Mouse (Mus musculus): ENCODE results near the gene Csnk1g1. TPM values are rescaled to one million over a fixed set of nuclear protein-coding genes. Genes with fewer than 3 reads are reported as not detected.

Csnk1g1 gene
- polyA plus RNA-seq, 1 experiment from 2014 or later = 8.4 TPM

DNA sequence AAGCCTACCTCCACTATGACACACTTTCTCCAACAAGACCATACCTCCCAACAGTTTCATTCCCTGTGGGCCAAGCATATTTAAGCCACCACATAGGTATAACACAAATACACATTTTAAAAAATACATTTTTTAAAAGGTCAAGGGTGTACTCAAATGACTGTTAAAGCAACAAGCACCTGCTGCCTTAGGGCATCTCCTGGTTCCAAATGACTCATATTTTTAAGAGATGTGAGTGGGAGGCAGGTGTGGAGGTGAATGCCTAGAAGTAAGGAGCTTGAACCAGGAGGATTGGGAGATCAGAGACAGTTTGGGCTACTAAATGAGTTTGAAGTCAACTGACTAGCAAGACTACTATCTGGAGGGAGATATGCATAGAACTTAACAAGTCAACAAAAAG is 21.1 kb downstream of the Csnk1g1 start:
- no peak for TF ChIP-seq CTCF (IDR thresholded peaks at IDR 0.05)
- no peak for TF ChIP-seq EP300 (IDR thresholded peaks at IDR 0.05)
- ATAC-seq = no peak

DNA sequence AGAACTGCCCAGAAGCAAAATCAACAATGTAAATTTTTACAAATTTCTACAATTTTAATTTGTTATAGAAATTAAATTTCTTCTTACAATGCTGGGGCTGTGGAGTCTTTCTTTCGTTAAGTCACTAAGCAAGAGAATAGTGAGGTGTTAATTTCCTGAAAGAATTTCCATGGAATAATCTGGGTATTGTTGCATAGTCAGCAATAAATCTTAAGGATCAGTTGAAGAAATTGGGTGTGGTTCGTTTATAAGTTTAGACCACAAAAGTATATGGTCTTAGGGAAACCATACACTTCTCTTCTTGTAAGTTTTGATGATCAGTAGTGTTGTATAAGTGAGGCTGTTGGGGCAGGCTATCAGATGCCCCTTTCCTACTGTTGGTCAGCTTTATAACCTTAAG is 28.8 kb downstream of the Csnk1g1 start:
- no peak for ATAC-seq
- Histone ChIP-seq H3K4me3 (ENCODE audit: low read depth, low read length) (no peak overlapping the region), H3K27ac (ENCODE audit: low read length) (no peak overlapping the region), H3K9me3 (ENCODE audit: low read length) (no peaks in the 10 kb centered on the region), H3K36me3 (ENCODE audit: insufficient read depth, low read length) (no peaks in the 10 kb centered on the region), H3K9ac (replicated peaks; ENCODE audit: low read depth) (no peak overlapping the region), H3K27me3 (replicated peaks; ENCODE audit: insufficient read depth, low read length) (no peaks in the 10 kb centered on the region), H3K4me1 (ENCODE audit: insufficient read depth, low read depth, low read length) (no peaks in the 10 kb centered on the region), H3K4me2 (replicated peaks; ENCODE audit: low read depth, low read length) (no peak overlapping the region)
- WGBS = 92% methylated on average over 2 of the region's 2 CpGs
- TF ChIP-seq CTCF (IDR thresholded peaks at IDR 0.05) (no peak), EP300 (IDR thresholded peaks at IDR 0.05) (no peak)
- DNase-seq (ENCODE audit: low spot score) = no peak

More for the DNA sequence above, 21.1 kb downstream of the Csnk1g1 start:
- Histone ChIP-seq H3K4me3 (ENCODE audit: low read depth, low read length) (no peak overlapping the region), H3K4me1 (ENCODE audit: insufficient read depth, low read depth, low read length) (no peaks in the 10 kb centered on the region), H3K4me2 (replicated peaks; ENCODE audit: low read depth, low read length) (no peak overlapping the region), H3K27ac (ENCODE audit: low read length) (no peak overlapping the region), H3K9me3 (ENCODE audit: low read length) (no peaks in the 10 kb centered on the region), H3K27me3 (replicated peaks; ENCODE audit: insufficient read depth, low read length) (no peaks in the 10 kb centered on the region), H3K36me3 (ENCODE audit: insufficient read depth, low read length) (no peaks in the 10 kb centered on the region), H3K9ac (replicated peaks; ENCODE audit: low read depth) (no peak overlapping the region)
- DNase-seq (ENCODE audit: low spot score) = peak; percentile 45

DNA sequence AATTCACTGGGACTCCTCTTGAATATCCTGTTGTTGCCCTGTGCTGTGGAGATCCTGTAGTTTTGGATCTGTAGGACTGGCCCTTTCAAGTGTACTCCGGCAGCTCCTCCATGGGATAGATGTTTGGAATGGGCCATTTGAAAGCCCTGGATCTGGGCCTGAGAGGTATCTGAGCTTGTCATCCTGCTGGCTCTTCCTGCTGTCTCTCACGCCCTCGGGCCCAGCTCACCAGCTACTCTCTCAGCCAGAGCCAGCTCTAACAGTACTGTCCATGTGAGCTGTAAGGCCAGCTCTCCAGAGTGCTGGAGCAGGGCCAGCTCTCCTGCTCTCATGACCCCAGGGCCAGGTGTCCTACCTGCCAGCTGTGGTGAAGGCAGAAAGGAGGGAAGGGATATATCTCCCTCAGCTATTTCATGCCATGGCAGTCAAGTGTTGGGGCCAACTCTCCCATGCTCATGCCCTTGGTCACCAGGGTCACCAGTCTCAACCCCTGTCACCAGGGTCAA is 42.4 kb downstream of the Csnk1g1 start:
- Histone ChIP-seq H3K9me3 (ENCODE audit: low read length) (no peaks in the 10 kb centered on the region), H3K4me1 (ENCODE audit: insufficient read depth, low read depth, low read length) (no peaks in the 10 kb centered on the region), H3K36me3 (ENCODE audit: insufficient read depth, low read length) (peaks cover 3% of the 10 kb centered on the region; the same call in 1 of the 2 replicates), H3K9ac (replicated peaks; ENCODE audit: low read depth) (no peak overlapping the region), H3K27me3 (replicated peaks; ENCODE audit: insufficient read depth, low read length) (no peaks in the 10 kb centered on the region), H3K4me2 (replicated peaks; ENCODE audit: low read depth, low read length) (no peak overlapping the region), H3K4me3 (ENCODE audit: low read depth, low read length) (no peak overlapping the region), H3K27ac (ENCODE audit: low read length) (no peak overlapping the region)
- TF ChIP-seq CTCF (IDR thresholded peaks at IDR 0.05) (no peak), EP300 (IDR thresholded peaks at IDR 0.05) (no peak)
- ATAC-seq = no peak
- no peak for DNase-seq (ENCODE audit: low spot score)
- WGBS = 80% methylated on average over 3 of the region's 3 CpGs

DNA sequence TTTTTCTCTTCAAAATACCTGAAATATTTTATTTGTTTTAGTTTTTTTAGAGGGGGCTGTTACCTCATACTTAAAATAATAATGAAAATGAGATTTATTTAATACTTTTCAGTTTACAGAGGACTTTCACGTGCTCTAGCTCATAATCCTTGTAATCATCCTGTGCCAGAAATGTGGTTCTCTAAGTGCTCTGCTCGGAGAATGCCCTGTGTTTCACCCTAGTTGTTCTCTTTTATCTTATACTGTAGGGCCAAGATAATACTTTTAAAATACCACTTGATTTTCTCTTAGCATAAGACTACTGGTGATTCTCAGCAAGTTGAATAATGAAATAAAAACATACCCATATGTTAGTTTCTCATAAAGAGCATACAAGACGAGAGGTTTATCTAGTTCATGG is 61.3 kb downstream of the Csnk1g1 start:
- H3K27ac ChIP-seq (ENCODE audit: low read length) = no peak overlapping the region
- no peaks in the 10 kb centered on the region for H3K27me3 ChIP-seq (replicated peaks; ENCODE audit: insufficient read depth, low read length)
- ATAC-seq = no peak
- H3K4me3 ChIP-seq (ENCODE audit: low read depth, low read length) = no peak overlapping the region
- H3K36me3 ChIP-seq (ENCODE audit: insufficient read depth, low read length) = no peaks in the 10 kb centered on the region
- no peaks in the 10 kb centered on the region for H3K9me3 ChIP-seq (ENCODE audit: low read length)
- H3K4me1 ChIP-seq (ENCODE audit: insufficient read depth, low read depth, low read length) = no peaks in the 10 kb centered on the region
- no peak for DNase-seq (ENCODE audit: low spot score)
- H3K9ac ChIP-seq (replicated peaks; ENCODE audit: low read depth) = no peak overlapping the region
- WGBS = 59% methylated on average over 3 of the region's 3 CpGs
- TF ChIP-seq EP300 (IDR thresholded peaks at IDR 0.05) (no peak), CTCF (IDR thresholded peaks at IDR 0.05) (no peak)
- H3K4me2 ChIP-seq (replicated peaks; ENCODE audit: low read depth, low read length) = no peak overlapping the region

DNA sequence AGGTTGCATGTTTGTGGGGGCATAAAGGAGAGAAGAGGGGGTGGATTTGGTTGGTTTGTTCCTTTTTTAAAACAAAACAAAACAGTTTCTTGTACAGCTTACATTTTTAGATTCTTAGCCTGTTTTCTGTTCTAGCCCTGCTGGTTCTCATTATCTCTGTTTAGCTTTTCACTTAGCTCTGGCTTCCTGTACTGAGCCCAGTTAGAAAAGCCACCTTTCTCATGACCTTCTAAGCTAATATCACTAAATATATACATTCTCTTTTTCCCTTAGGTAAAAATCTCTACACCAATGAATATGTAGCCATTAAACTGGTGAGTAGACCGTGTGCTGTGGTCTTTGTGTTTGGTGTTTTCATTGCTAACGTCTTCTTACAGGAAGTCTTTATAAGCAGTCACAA is 64.5 kb downstream of the Csnk1g1 start:
- 57% methylated on average over 2 of the region's 2 CpGs for WGBS
- Histone ChIP-seq H3K9ac (replicated peaks; ENCODE audit: low read depth) (no peak overlapping the region), H3K4me3 (ENCODE audit: low read depth, low read length) (no peak overlapping the region), H3K4me1 (ENCODE audit: insufficient read depth, low read depth, low read length) (no peaks in the 10 kb centered on the region), H3K36me3 (ENCODE audit: insufficient read depth, low read length) (no peaks in the 10 kb centered on the region), H3K4me2 (replicated peaks; ENCODE audit: low read depth, low read length) (no peak overlapping the region), H3K9me3 (ENCODE audit: low read length) (no peaks in the 10 kb centered on the region), H3K27ac (ENCODE audit: low read length) (0 out of 2 replicates have a peak overlapping the region, but pooled peaks have one; percentile 14), H3K27me3 (replicated peaks; ENCODE audit: insufficient read depth, low read length) (no peaks in the 10 kb centered on the region)
- DNase-seq (ENCODE audit: low spot score) = no peak
- TF ChIP-seq CTCF (IDR thresholded peaks at IDR 0.05) (no peak), EP300 (IDR thresholded peaks at IDR 0.05) (no peak)
- no peak for ATAC-seq

DNA sequence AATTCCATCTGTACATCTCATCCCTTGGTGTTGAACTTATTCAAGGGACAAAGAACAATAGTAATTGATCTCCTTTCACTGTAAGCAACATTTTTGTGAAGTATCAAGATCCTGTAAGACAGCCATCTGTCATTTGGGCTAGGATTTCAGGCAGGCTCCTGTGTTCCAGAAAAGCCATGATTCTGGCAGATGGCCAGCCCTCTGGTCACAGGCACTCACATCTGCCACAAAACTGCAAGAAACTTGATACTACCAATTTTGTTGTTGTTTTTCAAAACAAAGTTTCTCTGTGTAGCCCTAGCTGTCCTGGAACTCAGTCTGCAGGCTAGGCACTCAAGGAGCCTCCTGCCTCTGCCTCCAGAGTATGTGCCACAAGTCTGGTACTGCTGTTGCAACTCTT is 67.2 kb downstream of the Csnk1g1 start:
- no peak for DNase-seq (ENCODE audit: low spot score)

DNA sequence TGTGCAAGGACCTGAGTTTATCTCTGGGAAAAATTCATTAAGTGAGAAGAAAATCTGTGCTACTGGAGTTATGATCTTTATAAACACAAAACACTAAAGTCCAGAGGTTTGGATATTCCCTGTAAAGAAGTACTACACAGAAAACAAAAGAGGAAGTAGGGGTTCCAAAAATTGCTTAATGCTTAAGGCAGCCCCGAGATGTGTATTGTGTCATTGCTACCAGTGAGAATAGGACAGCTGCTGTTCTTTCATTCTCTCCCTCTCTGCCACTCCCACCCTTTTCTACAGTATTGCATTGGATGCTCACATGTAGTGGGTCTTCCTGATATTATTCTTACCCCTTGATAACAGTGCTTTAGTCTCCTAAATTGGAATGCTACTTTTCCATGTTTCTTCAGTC is 74.1 kb downstream of the Csnk1g1 start:
- Histone ChIP-seq H3K27me3 (replicated peaks; ENCODE audit: insufficient read depth, low read length) (no peaks in the 10 kb centered on the region), H3K27ac (ENCODE audit: low read length) (no peak overlapping the region), H3K36me3 (ENCODE audit: insufficient read depth, low read length) (no peaks in the 10 kb centered on the region), H3K4me2 (replicated peaks; ENCODE audit: low read depth, low read length) (no peak overlapping the region), H3K4me3 (ENCODE audit: low read depth, low read length) (no peak overlapping the region), H3K9me3 (ENCODE audit: low read length) (no peaks in the 10 kb centered on the region), H3K4me1 (ENCODE audit: insufficient read depth, low read depth, low read length) (no peaks in the 10 kb centered on the region), H3K9ac (replicated peaks; ENCODE audit: low read depth) (no peak overlapping the region)
- DNase-seq (ENCODE audit: low spot score) = peak; percentile 29
- TF ChIP-seq EP300 (IDR thresholded peaks at IDR 0.05) = no peak
- no peak for TF ChIP-seq CTCF (IDR thresholded peaks at IDR 0.05)
- ATAC-seq = no peak
- 50% methylated on average over 1 of the region's 1 CpGs for WGBS

More for the DNA sequence above, 67.2 kb downstream of the Csnk1g1 start:
- Histone ChIP-seq H3K9me3 (ENCODE audit: low read length) (no peaks in the 10 kb centered on the region), H3K27me3 (replicated peaks; ENCODE audit: insufficient read depth, low read length) (no peaks in the 10 kb centered on the region), H3K4me2 (replicated peaks; ENCODE audit: low read depth, low read length) (no peak overlapping the region), H3K4me1 (ENCODE audit: insufficient read depth, low read depth, low read length) (no peaks in the 10 kb centered on the region), H3K36me3 (ENCODE audit: insufficient read depth, low read length) (no peaks in the 10 kb centered on the region), H3K27ac (ENCODE audit: low read length) (no peak overlapping the region), H3K4me3 (ENCODE audit: low read depth, low read length) (no peak overlapping the region), H3K9ac (replicated peaks; ENCODE audit: low read depth) (no peak overlapping the region)
- TF ChIP-seq CTCF (IDR thresholded peaks at IDR 0.05) = no peak
- TF ChIP-seq EP300 (IDR thresholded peaks at IDR 0.05) = no peak
- ATAC-seq = no peak

Measured in lung, postnatal 0 days (tissue).